Mouse (Mus musculus): ENCODE data around the gene Gm20517.
A peak's percentile ranks its signal among the peaks of the same experiment; 100 is the strongest.
"Not testable (repeated sequence)": the region's sequence is repeated elsewhere in the genome, so short reads cannot be mapped to it uniquely, and the experiment has no call there.

Gene Gm20517

GRCm38 (mm10) chr17:47627791-47628190 is 16.4 kb downstream of the Gm20517 start:
- no peak for DNase-seq (ENCODE audit: low spot score in 2 of 2)

- DNase-seq (ENCODE audit: low spot score in 2 of 2): peak; percentile 88 to 89
Observed at GRCm38 (mm10) chr17:47628851-47629676, 17.7 kb downstream of the Gm20517 start.

GRCm38 (mm10) chr17:47629717-47630677 is 18.6 kb downstream of the Gm20517 start:
- peak in 1 of 2 experiments; percentile 47 for DNase-seq (ENCODE audit: low spot score in 2 of 2)

GRCm38 (mm10) chr17:47630678-47631065 is 19.3 kb downstream of the Gm20517 start, which contains the start of gene Usp49:
Gene Usp49, plus strand, starts transcription at chr17:47630690.
- no peak for DNase-seq (ENCODE audit: low spot score in 2 of 2)

DNA sequence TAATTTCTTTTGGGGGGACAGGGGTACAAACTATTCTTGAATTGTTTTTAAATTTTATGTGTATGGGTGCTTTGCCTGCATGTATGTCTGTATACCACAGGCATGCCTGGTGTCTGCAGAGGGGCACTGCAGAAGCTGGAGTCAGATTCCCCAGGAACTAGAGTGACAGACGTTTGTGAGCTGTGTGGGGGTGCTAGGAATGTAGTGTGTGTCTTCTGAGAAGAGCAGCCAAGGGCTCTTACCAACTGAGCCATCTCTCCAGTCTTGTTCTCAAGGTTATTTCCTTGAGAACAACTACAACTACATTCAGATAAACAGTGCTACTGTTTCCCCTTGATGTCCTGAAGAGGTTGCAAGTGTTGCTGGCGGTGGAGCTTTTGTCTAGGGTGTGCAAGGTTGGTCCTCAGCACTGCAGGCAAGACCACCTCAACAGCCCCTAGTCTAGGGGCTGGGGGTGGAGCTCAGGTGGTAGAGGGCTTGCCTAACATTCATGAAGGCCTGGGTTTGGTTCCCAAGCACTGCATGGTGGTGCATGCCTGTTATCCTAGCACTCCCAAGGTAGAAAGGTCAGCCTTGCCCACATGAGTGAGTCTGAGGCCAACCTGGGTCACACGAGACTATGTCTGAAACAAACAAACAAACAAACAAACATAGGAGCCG is 20.9 kb downstream of the Gm20517 start:
- no peak for DNase-seq (ENCODE audit: low spot score in 2 of 2)

GRCm38 (mm10) chr17:47633999-47634770 is 22.8 kb downstream of the Gm20517 start:
- DNase-seq (ENCODE audit: low spot score in 2 of 2): no peak

- DNase-seq (ENCODE audit: low spot score in 2 of 2): no peak
Observed at GRCm38 (mm10) chr17:47642992-47643391, 31.6 kb downstream of the Gm20517 start.

GRCm38 (mm10) chr17:47646683-47647082 is 35.3 kb downstream of the Gm20517 start:
- DNase-seq (ENCODE audit: low spot score in 2 of 2): peak; percentile 6 to 25

- DNase-seq (ENCODE audit: low spot score in 2 of 2): no peak
Observed at GRCm38 (mm10) chr17:47648966-47649365, 37.6 kb downstream of the Gm20517 start.

DNA sequence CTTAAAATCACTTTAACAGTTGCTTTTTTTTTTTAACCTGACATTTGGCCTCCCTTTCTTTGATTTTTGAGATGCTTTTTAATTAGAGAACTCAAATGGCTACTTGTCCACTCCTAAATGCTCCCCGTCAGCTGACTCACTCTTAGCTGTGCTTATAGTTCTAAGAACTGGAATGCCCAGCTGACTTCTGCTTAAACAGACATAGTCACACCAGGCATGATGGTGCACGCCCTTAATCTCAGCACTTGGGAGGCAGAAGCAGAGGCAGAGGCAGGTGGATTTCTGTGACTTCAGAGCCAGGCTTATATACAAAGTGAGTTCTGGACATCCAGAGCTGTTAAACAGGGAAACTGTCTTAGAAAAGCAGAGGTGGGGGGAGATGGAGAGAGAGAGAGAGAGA is 40.6 kb downstream of the Gm20517 start:
- DNase-seq (ENCODE audit: low spot score in 2 of 2): no peak

GRCm38 (mm10) chr17:47654346-47654745 is 43.0 kb downstream of the Gm20517 start:
- DNase-seq (ENCODE audit: low spot score in 2 of 2): not testable (repeated sequence)

DNA sequence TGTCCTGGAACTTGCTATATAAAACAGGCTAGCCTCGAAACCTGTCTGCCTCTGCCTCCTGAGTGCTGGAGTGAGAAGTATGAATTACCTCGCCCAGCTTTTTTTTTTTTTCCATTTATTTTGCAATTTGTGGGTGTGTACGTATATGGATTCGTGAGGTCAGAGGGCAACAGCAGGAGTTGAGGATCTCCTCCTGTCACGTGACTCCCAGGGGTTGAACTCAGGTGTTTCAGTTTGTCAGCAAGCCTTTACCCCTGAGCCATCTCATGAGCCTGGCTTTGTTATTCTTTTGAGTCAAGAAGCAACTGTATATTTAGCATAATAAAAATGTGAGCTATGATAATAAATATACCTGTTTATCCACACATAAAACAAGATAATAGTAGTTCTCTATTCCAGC is 44.3 kb downstream of the Gm20517 start:
- no peak for DNase-seq (ENCODE audit: low spot score in 2 of 2)

DNA sequence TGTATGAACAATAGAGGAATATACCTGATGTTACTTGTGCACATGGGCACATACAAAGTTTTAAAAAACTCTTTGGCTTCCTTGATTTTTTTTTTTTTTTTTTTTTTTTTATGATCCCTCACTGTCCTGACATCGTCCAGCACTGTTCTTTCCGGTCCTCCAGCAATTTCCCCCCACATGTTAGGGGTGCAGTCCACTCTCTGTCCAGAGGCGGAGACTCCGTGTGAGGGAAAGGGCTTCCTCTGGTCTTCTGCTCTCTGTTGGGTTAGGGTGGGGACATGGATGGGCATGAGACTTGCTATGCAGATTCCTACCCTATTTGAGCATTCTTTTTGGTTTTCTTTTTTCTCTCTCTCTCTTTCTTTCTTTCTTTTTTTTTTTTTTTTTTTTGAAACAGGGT is 46.5 kb downstream of the Gm20517 start:
- no peak for DNase-seq (ENCODE audit: low spot score in 2 of 2)

GRCm38 (mm10) chr17:47658741-47659243 is 47.4 kb downstream of the Gm20517 start:
- DNase-seq (ENCODE audit: low spot score in 2 of 2): no peak

DNA sequence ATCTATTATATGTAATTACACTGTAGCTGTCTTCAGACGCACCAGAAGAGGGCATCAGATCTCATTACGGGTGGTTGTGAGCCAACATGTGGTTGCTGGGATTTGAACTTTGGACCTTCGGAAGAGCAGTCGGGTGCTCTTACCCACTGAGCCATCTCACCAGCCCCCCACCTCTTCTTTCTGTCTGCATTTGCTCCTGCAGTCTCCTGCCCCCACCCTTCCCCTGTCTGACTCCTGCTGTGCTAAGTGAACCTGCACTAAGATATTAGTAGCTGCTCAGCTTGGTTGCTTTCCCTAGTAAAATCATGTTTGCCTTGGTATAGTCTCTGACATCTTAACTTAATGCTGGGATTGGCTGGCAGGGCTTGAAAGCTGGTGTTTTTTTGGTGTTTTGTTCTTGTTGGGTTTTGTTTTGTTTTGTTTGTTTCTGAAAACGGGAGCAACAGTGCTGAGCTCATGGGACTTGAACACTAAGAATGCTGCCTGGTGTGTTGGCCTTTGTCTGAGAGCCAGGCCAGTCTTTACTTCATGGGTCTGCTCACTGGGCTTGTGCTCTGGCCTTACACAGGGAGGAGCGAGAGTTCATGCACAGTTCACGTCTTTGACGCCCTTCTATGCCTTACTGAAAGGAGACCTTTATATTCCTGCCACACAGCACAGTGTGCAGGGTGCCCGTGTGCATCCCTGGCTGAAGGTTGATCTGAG is 51.8 kb downstream of the Gm20517 start:
- DNase-seq (ENCODE audit: low spot score in 2 of 2): no peak

DNA sequence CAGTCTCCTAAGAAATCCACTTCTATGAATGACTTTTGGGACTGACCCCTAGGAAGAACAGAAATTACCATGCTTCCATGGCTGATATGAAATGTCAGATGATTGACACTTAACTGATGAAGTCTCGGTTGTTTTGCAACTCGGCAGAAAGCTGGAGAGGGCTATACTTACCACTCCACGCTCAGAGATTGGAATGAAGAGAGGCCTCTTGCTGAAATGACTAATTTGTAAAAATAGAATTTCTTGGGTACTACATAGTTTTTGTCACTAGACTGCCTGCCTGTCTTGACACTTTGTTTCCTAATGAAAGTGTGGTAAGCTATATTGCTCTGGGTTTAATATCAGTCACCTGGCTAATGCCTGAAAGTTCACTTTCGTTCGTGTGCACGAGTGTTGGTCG is 53.1 kb downstream of the Gm20517 start:
- no peak for DNase-seq (ENCODE audit: low spot score in 2 of 2)

- no peak for DNase-seq (ENCODE audit: low spot score in 2 of 2)
Observed at GRCm38 (mm10) chr17:47669166-47669565, 57.8 kb downstream of the Gm20517 start.

DNA sequence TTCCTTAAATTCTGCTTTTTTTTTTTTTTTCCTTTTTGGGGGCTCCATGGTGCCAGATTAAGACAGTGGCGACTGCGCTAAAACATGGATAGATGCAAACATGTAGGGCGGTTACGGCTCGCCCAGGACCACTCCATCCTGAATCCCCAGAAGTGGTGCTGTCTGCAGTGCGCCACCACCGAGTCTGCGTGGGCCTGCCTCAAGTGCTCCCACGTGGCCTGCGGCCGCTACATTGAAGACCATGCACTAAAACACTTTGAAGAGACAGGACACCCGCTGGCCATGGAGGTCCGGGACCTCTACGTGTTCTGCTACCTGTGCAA is 60.6 kb downstream of the Gm20517 start:
- no peak for DNase-seq (ENCODE audit: low spot score in 2 of 2)

DNA sequence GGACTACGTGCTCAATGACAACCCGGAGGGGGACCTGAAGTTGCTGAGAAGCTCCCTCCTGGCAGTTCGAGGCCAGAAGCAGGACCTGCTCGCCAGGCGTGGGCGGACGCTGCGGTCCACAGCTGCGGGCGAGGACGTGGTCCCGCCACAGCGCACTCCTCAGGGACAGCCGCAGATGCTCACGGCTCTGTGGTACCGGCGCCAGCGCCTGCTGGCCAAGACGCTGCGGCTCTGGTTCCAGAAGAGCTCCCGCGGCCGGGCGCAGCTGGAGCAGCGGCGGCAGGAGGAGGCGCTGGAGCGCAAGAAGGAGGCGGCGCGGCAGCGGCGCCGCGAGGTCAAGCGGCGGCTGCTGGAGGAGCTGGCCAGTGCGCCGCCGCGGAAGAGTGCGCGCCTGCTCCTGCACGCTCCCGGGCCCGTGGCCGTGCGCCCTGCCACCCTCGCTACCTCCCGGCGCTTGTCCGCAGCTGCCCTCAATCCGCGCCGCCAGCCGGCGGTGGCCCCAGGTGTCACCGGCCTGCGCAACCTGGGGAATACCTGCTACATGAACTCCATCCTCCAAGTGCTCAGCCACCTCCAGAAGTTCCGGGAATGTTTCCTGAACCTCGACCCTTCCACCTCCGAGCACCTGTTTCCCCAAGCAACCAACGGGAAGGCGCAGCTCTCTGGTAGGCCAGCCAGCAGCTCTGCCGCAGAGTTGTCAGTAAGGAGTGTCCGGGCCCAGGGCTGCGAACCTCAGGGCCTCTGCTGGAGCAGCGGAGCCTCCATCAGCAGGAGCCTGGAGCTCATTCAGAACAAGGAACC is 61.1 kb downstream of the Gm20517 start:
- DNase-seq (ENCODE audit: low spot score in 2 of 2): peak; percentile 42 to 53

GRCm38 (mm10) chr17:47676581-47676980 is 65.2 kb downstream of the Gm20517 start:
- peak; percentile 42 to 58 for DNase-seq (ENCODE audit: low spot score in 2 of 2)

Data from urinary bladder, adult 18-20 months (tissue).